Mouse (Mus musculus) heart, embryonic 16.5 days (tissue): ENCODE data around the gene Capn1. TPM values are rescaled to one million over a fixed set of nuclear protein-coding genes. Genes with fewer than 3 reads are reported as not detected.

Experiments
- ATAC-seq: fragments of 200-750 bp; cut with Nextera tagmentation; replicated peaks from 2 replicates; pipeline ENCODE4 v1.8.0; 2017; ENCODE audit warnings: moderate number of reproducible peaks; ENCODE audit not compliant: insufficient read depth, low FRiP score; ENCODE audit errors: extremely low read depth
- H3K27ac ChIP-seq: fragments of 300-500 bp; sonication (generic); 2 replicates; pipeline ENCODE4 v1.5.1; 2014; ENCODE audit warnings: mild to moderate bottlenecking, low read length, control low read depth, moderate library complexity
- H3K27me3 ChIP-seq: fragments of 300-500 bp; sonication (generic); 2 replicates; pipeline ENCODE4 v1.6.1; 2014; ENCODE audit warnings: low read length, mixed read lengths; ENCODE audit not compliant: control insufficient read depth, insufficient read depth
- H3K36me3 ChIP-seq: fragments of 300-500 bp; sonication (generic); 2 replicates; pipeline ENCODE4 v1.6.1; 2014; ENCODE audit not compliant: control insufficient read depth, insufficient read depth
- H3K4me1 ChIP-seq: fragments of 300-500 bp; sonication (generic); 2 replicates; pipeline ENCODE4 v1.6.1; 2014; ENCODE audit warnings: low read length, mixed read lengths; ENCODE audit not compliant: control insufficient read depth, insufficient read depth
- H3K4me2 ChIP-seq: fragments of 300-500 bp; sonication (generic); 2 replicates; pipeline ENCODE4 v1.6.1; 2014; ENCODE audit warnings: low read depth, mild to moderate bottlenecking, control low read depth, low read length
- H3K4me3 ChIP-seq: fragments of 300-500 bp; sonication (generic); 2 replicates; pipeline ENCODE4 v1.5.1; 2014; ENCODE audit warnings: mild to moderate bottlenecking, control low read depth, low read length
- H3K9ac ChIP-seq: fragments of 300-500 bp; sonication (generic); 2 replicates; pipeline ENCODE4 v1.6.1; 2014; ENCODE audit warnings: low read length, control low read depth
- H3K9me3 ChIP-seq: fragments of 300-500 bp; sonication (generic); replicated peaks from 2 replicates; pipeline ENCODE4 v1.6.1; 2016; ENCODE audit warnings: low read length; ENCODE audit not compliant: control insufficient read depth
- WGBS: fragments of 180-500 bp; shearing (Covaris S2); extraction: QIAGEN DNeasy Blood & Tissue Kit; methylation state at CpG from one replicate; pipeline ENCODE4 v1.1.7; 2014; 5-methylcytosine and 5-hydroxymethylcytosine counted together
- polyA plus RNA-seq: library from polyadenylated mRNA; unstranded; fragments of >200 nt; fragmentation: Nextera tagmentation; extraction: Ambion mirVana; gene quantifications from 2 replicates; pipeline ENCODE4 v1.2.1, GENCODE M21; 2015

The Capn1 gene
- polyA plus RNA-seq, 1 experiment from 2014 or later, result 10.0 TPM

GRCm38 (mm10) chr19:6056696-6057095 lies 41.0 kb upstream of the Capn1 start:
- no peaks in the 10 kb centered on the region for H3K27me3 ChIP-seq
- peaks cover 19% of the 10 kb centered on the region for H3K4me1 ChIP-seq
- H3K4me3 ChIP-seq, result peak overlapping the region; percentile 90
- H3K27ac ChIP-seq, result no peak overlapping the region
- peaks cover 34% of the 10 kb centered on the region for H3K36me3 ChIP-seq
- H3K9me3 ChIP-seq, result no peaks in the 10 kb centered on the region
- peak overlapping the region; percentile 92 for H3K9ac ChIP-seq
- peak overlapping the region; percentile 73 for H3K4me2 ChIP-seq
- WGBS, result 54% methylated on average over 4 of the region's 4 CpGs
- ATAC-seq, result no peak

- 79% methylated on average over 5 of the region's 5 CpGs for WGBS
- H3K27me3 ChIP-seq, result no peaks in the 10 kb centered on the region
- H3K27ac ChIP-seq, result no peak overlapping the region
- H3K4me3 ChIP-seq, result no peak overlapping the region
- peaks cover 16% of the 10 kb centered on the region for H3K4me1 ChIP-seq
- H3K9me3 ChIP-seq, result no peaks in the 10 kb centered on the region
- no peak for ATAC-seq
- peaks cover 53% of the 10 kb centered on the region for H3K36me3 ChIP-seq
- H3K9ac ChIP-seq, result no peak overlapping the region
- H3K4me2 ChIP-seq, result no peak overlapping the region
Measured at GRCm38 (mm10) chr19:6054296-6054695, 38.6 kb upstream of the Capn1 start.

- H3K27me3 ChIP-seq, result no peaks in the 10 kb centered on the region
- peaks cover 56% of the 10 kb centered on the region for H3K36me3 ChIP-seq
- no peaks in the 10 kb centered on the region for H3K9me3 ChIP-seq
- H3K4me1 ChIP-seq, result peaks cover 20% of the 10 kb centered on the region
- no peak overlapping the region for H3K4me3 ChIP-seq
- no peak for ATAC-seq
- WGBS, result 83% methylated on average over 7 of the region's 7 CpGs
- H3K27ac ChIP-seq, result no peak overlapping the region
- H3K9ac ChIP-seq, result no peak overlapping the region
- H3K4me2 ChIP-seq, result no peak overlapping the region
Measured at GRCm38 (mm10) chr19:6052516-6052915, 36.8 kb upstream of the Capn1 start.

GRCm38 (mm10) chr19:6048681-6049410 lies 33.1 kb upstream of the Capn1 start:
- H3K4me2 ChIP-seq, result no peak overlapping the region
- no peak for ATAC-seq
- H3K27ac ChIP-seq, result no peak overlapping the region
- no peaks in the 10 kb centered on the region for H3K9me3 ChIP-seq
- H3K4me3 ChIP-seq, result no peak overlapping the region
- WGBS, result 83% methylated on average over 11 of the region's 11 CpGs
- peaks cover 19% of the 10 kb centered on the region for H3K4me1 ChIP-seq
- no peak overlapping the region for H3K9ac ChIP-seq
- no peaks in the 10 kb centered on the region for H3K27me3 ChIP-seq
- peaks cover 47% of the 10 kb centered on the region for H3K36me3 ChIP-seq

- Histone ChIP-seq H3K9ac (peak overlapping the region; percentile 87), H3K4me3 (peak overlapping the region; percentile 83), H3K9me3 (no peaks in the 10 kb centered on the region), H3K4me2 (peak overlapping the region; percentile 99), H3K27ac (no peak overlapping the region), H3K36me3 (peaks cover 37% of the 10 kb centered on the region), H3K27me3 (no peaks in the 10 kb centered on the region), H3K4me1 (peaks cover 19% of the 10 kb centered on the region)
- 79% methylated on average over 8 of the region's 8 CpGs for WGBS
- ATAC-seq, result no peak
Measured at GRCm38 (mm10) chr19:6047899-6048166, 32.1 kb upstream of the Capn1 start.

GRCm38 (mm10) chr19:6047154-6047898 lies 31.6 kb upstream of the Capn1 start:
- Histone ChIP-seq H3K27ac (peak overlapping the region; percentile 99), H3K9me3 (no peaks in the 10 kb centered on the region), H3K4me2 (peak overlapping the region; percentile 99), H3K27me3 (no peaks in the 10 kb centered on the region), H3K36me3 (peaks cover 34% of the 10 kb centered on the region), H3K9ac (peak overlapping the region; percentile 87), H3K4me1 (peaks cover 19% of the 10 kb centered on the region), H3K4me3 (peak overlapping the region; percentile 83)
- WGBS, result 1% methylated on average over 44 of the region's 44 CpGs
- no peak for ATAC-seq

- Histone ChIP-seq H3K4me1 (peaks cover 19% of the 10 kb centered on the region), H3K9me3 (no peaks in the 10 kb centered on the region), H3K4me3 (peak within 1 kb of the TSS; percentile 83), H3K27me3 (no peaks in the 10 kb centered on the region), H3K27ac (peak within 1 kb of the TSS; percentile 99), H3K9ac (peak within 1 kb of the TSS; percentile 87), H3K4me2 (peak within 1 kb of the TSS; percentile 99), H3K36me3 (peaks cover 30% of the 10 kb centered on the region)
- WGBS, result under 1% methylated on average over 65 of the region's 65 CpGs
- ATAC-seq, result peak; percentile 91
Measured at GRCm38 (mm10) chr19:6046294-6047153, 30.8 kb upstream of the Capn1 start, which contains the start of gene Syvn1. Syvn1 (plus strand) TSS chr19:6046576.

GRCm38 (mm10) chr19:6045366-6046293 lies 29.9 kb upstream of the Capn1 start:
- Histone ChIP-seq H3K9ac (peak overlapping the region; percentile 87), H3K4me1 (peaks cover 19% of the 10 kb centered on the region), H3K4me2 (peak overlapping the region; percentile 99), H3K4me3 (peak overlapping the region; percentile 83), H3K9me3 (no peaks in the 10 kb centered on the region), H3K27me3 (no peaks in the 10 kb centered on the region), H3K27ac (peak overlapping the region; percentile 99), H3K36me3 (peaks cover 23% of the 10 kb centered on the region)
- peak; percentile 42; the same call in 1 of the 2 replicates for ATAC-seq
- 11% methylated on average over 20 of the region's 20 CpGs for WGBS
